Mouse (Mus musculus) c-Kit-negative CD71-positive TER-119-positive erythroid progenitor cells, embryonic 14.5 days (primary cell): ENCODE results near the gene Syncrip.

ENCODE experiments used
- DNase-seq: peaks from one replicate; pipeline ENCODE4 v3.0.0-alpha.2; 2013; ENCODE audit warnings: low read depth, low spot score

Gene Syncrip

GRCm38 (mm10) chr9:88482230-88482828 is at the start of gene Syncrip:
TSS of gene Syncrip (minus strand) at chr9:88482574.
- DNase-seq, result peak; percentile 72

- no peak for DNase-seq
These were observed 47.7 kb upstream of the Syncrip start for GRCm38 (mm10) chr9:88529979-88530580.

- DNase-seq, result no peak
These were observed 47.2 kb upstream of the Syncrip start for GRCm38 (mm10) chr9:88529571-88529970.

GRCm38 (mm10) chr9:88528736-88529135 is 46.4 kb upstream of the Syncrip start:
- no peak for DNase-seq

- no peak for DNase-seq
These were observed 45.6 kb upstream of the Syncrip start for GRCm38 (mm10) chr9:88527956-88528355.

- no peak for DNase-seq
These were observed 43.0 kb upstream of the Syncrip start for GRCm38 (mm10) chr9:88525341-88525740.

GRCm38 (mm10) chr9:88524796-88525195 is 42.4 kb upstream of the Syncrip start:
- no peak for DNase-seq

GRCm38 (mm10) chr9:88524367-88524766 is 42.0 kb upstream of the Syncrip start:
- no peak for DNase-seq

GRCm38 (mm10) chr9:88523335-88523668 is 40.9 kb upstream of the Syncrip start:
- DNase-seq, result no peak

- peak; percentile 98 for DNase-seq
These were observed 40.4 kb upstream of the Syncrip start for GRCm38 (mm10) chr9:88522569-88523334.

GRCm38 (mm10) chr9:88521961-88522568 is 39.7 kb upstream of the Syncrip start:
- no peak for DNase-seq

GRCm38 (mm10) chr9:88520849-88521483 is 38.6 kb upstream of the Syncrip start:
- DNase-seq, result no peak

GRCm38 (mm10) chr9:88520122-88520848 is 37.9 kb upstream of the Syncrip start:
- DNase-seq, result no peak

- no peak for DNase-seq
These were observed 37.2 kb upstream of the Syncrip start for GRCm38 (mm10) chr9:88519390-88520121.

GRCm38 (mm10) chr9:88516361-88516995 is 34.1 kb upstream of the Syncrip start:
- no peak for DNase-seq

- no peak for DNase-seq
These were observed 33.2 kb upstream of the Syncrip start for GRCm38 (mm10) chr9:88515546-88515945.

- DNase-seq, result no peak
These were observed 19.5 kb upstream of the Syncrip start for GRCm38 (mm10) chr9:88501846-88502245.

- no peak for DNase-seq
These were observed 17.7 kb upstream of the Syncrip start for GRCm38 (mm10) chr9:88500112-88500511.

- DNase-seq, result no peak
These were observed 10.1 kb upstream of the Syncrip start for GRCm38 (mm10) chr9:88492522-88492921.

- DNase-seq, result no peak
These were observed 2.2 kb upstream of the Syncrip start for GRCm38 (mm10) chr9:88484531-88484930.
